ENCODE assay signal across 8 mouse cellular contexts in genomic region chr1:182461813-182462212, GRCm38 (mm10). TPM values are rescaled to one million over a fixed set of nuclear protein-coding genes. Genes with fewer than 3 reads are reported as not detected.
DNase-seq lines count a peak whose midpoint lies in the region; ATAC-seq and TF ChIP-seq lines count a peak whose summit lies in the region.

No protein-coding gene starts in this region.

- TF ChIP-seq POLR2A in heart, adult 2 months (IDR thresholded peaks at IDR 0.05; ENCODE audit: insufficient read depth, low read depth, low read length), result no peak

- WGBS in heart, adult 2 months, result 70% methylated on average over 10 of the region's 10 CpGs
- WGBS in kidney, postnatal 0 days, result 59% methylated on average over 10 of the region's 10 CpGs
- 55% methylated on average over 10 of the region's 10 CpGs for WGBS in neural tube, embryonic 15.5 days

- no peak overlapping the region for H3K4me3 ChIP-seq in heart, adult 2 months
- H3K4me3 ChIP-seq in kidney, postnatal 0 days (replicated peaks; ENCODE audit: low read depth, low read length), result no peak overlapping the region
- H3K4me3 ChIP-seq in neural tube, embryonic 15.5 days (replicated peaks), result no peak overlapping the region

- no peaks in the 10 kb centered on the region for H3K27me3 ChIP-seq in heart, adult 2 months (ENCODE audit: control insufficient read depth, insufficient read depth, low read length)
- no peaks in the 10 kb centered on the region for H3K27me3 ChIP-seq in kidney, postnatal 0 days (ENCODE audit: insufficient read depth, low read length)
- no peaks in the 10 kb centered on the region for H3K27me3 ChIP-seq in neural tube, embryonic 15.5 days (replicated peaks)

- peaks cover 2% of the 10 kb centered on the region for H3K4me1 ChIP-seq in heart, adult 2 months (ENCODE audit: control insufficient read depth, insufficient read depth, low read length)
- H3K4me1 ChIP-seq in kidney, postnatal 0 days (replicated peaks; ENCODE audit: insufficient read depth, low read length), result peaks cover 58% of the 10 kb centered on the region
- H3K4me1 ChIP-seq in neural tube, embryonic 15.5 days, result peaks cover 23% of the 10 kb centered on the region; the same call in 1 of the 2 replicates

- intact Hi-C loops in heart, postnatal 25 days (cut with DNase I), result no loop called here
- intact Hi-C loops in heart, adult 2 months (cut with DNase I), result no loop called here

- peak overlapping the region; percentile 15 for H3K27ac ChIP-seq in heart, adult 2 months
- peak overlapping the region; percentile 88 for H3K27ac ChIP-seq in kidney, postnatal 0 days
- H3K27ac ChIP-seq in neural tube, embryonic 15.5 days (replicated peaks), result peak overlapping the region; percentile 72

- DNase-seq in heart, adult 11 months, result peak; percentile 91
- no peak for DNase-seq in heart, postnatal 25 days (ENCODE audit: low spot score)
- DNase-seq in adipocyte (ENCODE audit: low spot score), result peak; percentile 45
- DNase-seq in heart, adult 2 months, result peak in 1 of 2 experiments; percentile 48
- DNase-seq in kidney, postnatal 0 days (ENCODE audit: low spot score), result no peak
- DNase-seq in embryo, embryonic 11 days, result no peak

- TF ChIP-seq CTCF in heart, adult 2 months (IDR thresholded peaks at IDR 0.05), result no peak
- TF ChIP-seq CTCF in kidney, postnatal 0 days (IDR thresholded peaks at IDR 0.05; ENCODE audit: low read depth), result no peak

- no peak for ATAC-seq in kidney, postnatal 0 days (replicated peaks; ENCODE audit: low FRiP score, low read depth)
- ATAC-seq in neural tube, embryonic 15.5 days (ENCODE audit: low FRiP score), result 0 out of 2 replicates have a peak, but pooled peaks have one; percentile 40
- ATAC-seq in erythroid progenitor cell, adult 5-6 weeks (replicated peaks; ENCODE audit: low FRiP score, poor library complexity, severe bottlenecking), result no peak

- H3K9ac ChIP-seq in heart, adult 2 months (ENCODE audit: low read depth, low read length), result no peak overlapping the region
- no peak overlapping the region for H3K9ac ChIP-seq in kidney, postnatal 0 days (ENCODE audit: low read depth, low read length)
- H3K9ac ChIP-seq in neural tube, embryonic 15.5 days (replicated peaks), result no peak overlapping the region

- no peaks in the 10 kb centered on the region for H3K9me3 ChIP-seq in kidney, postnatal 0 days (replicated peaks; ENCODE audit: low read length)
- no peaks in the 10 kb centered on the region for H3K9me3 ChIP-seq in neural tube, embryonic 15.5 days (replicated peaks)

- no peak overlapping the region for H3K4me2 ChIP-seq in kidney, postnatal 0 days (ENCODE audit: low read length)
- no peak overlapping the region for H3K4me2 ChIP-seq in neural tube, embryonic 15.5 days

- H3K36me3 ChIP-seq in heart, adult 2 months (ENCODE audit: control insufficient read depth, insufficient read depth, low read length), result no peaks in the 10 kb centered on the region
- peaks cover 15% of the 10 kb centered on the region for H3K36me3 ChIP-seq in kidney, postnatal 0 days (ENCODE audit: insufficient read depth, low read length)
- H3K36me3 ChIP-seq in neural tube, embryonic 15.5 days, result peaks cover 17% of the 10 kb centered on the region

- H3K79me2 ChIP-seq in heart, adult 2 months (replicated peaks; ENCODE audit: control insufficient read depth, insufficient read depth, low read length), result no peaks in the 10 kb centered on the region

- no peak for TF ChIP-seq EP300 in heart, adult 2 months (IDR thresholded peaks at IDR 0.05; ENCODE audit: insufficient read depth, low read depth, low read length)

RNA-seq across cellular contexts. Expression of gene Trp53bp2, which starts 52.8 kb away (rescaled TPM):
- total RNA-seq in heart, postnatal 25 days (2021), result 10 to 100 TPM; 10.4 to 11.0 TPM
- total RNA-seq in heart, adult 2 months (2021), result 10 to 100 TPM in 1 of 2 experiments, 1 to 10 TPM in 1; 8.4 to 11.4 TPM
- 9.3 and 11.7 TPM in 2 replicates for polyA plus RNA-seq in heart, adult 2 months (2012; rRNA removed)
- polyA plus RNA-seq in kidney, postnatal 0 days (2015; fragmentation: Nextera tagmentation; extraction: Ambion mirVana), result 26.1 and 26.7 TPM in 2 replicates
- 14.6 and 17.4 TPM in 2 replicates for polyA plus RNA-seq in neural tube, embryonic 15.5 days (2015; fragmentation: Nextera tagmentation; extraction: Ambion mirVana)
- total RNA-seq in erythroid progenitor cell, adult 5-6 weeks (2015; ENCODE audit: low replicate concordance), result 5.4 and 5.9 TPM in 2 replicates
- 3.3 and 10.8 TPM in 2 replicates for total RNA-seq in erythroid progenitor cell, adult 5-6 weeks (2017; ENCODE audit: low replicate concordance)

RNA-seq across cellular contexts. Expression of gene Capn2, which starts 55.6 kb away (rescaled TPM):
- total RNA-seq in heart, postnatal 25 days (2021), result 10 to 100 TPM; 63.3 to 73.1 TPM
- total RNA-seq in heart, adult 2 months (2021), result 10 to 100 TPM; 63.9 to 65.3 TPM
- polyA plus RNA-seq in heart, adult 2 months (2012; rRNA removed), result 28.0 and 46.2 TPM in 2 replicates
- polyA plus RNA-seq in kidney, postnatal 0 days (2015; fragmentation: Nextera tagmentation; extraction: Ambion mirVana), result 95.1 and 106 TPM in 2 replicates
- polyA plus RNA-seq in neural tube, embryonic 15.5 days (2015; fragmentation: Nextera tagmentation; extraction: Ambion mirVana), result 95.3 and 98.9 TPM in 2 replicates
- total RNA-seq in erythroid progenitor cell, adult 5-6 weeks (2015; ENCODE audit: low replicate concordance), result 15.5 and 17.2 TPM in 2 replicates
- 6.7 and 15.0 TPM in 2 replicates for total RNA-seq in erythroid progenitor cell, adult 5-6 weeks (2017; ENCODE audit: low replicate concordance)

Comparison
In these comparisons a context has a peak if more than half of its experiments do, and no peak if none do; other contexts are left out.
1. DNase-seq: peak in heart, adult 11 months (single experiment) and adipocyte (single experiment); none in heart, postnatal 25 days (single experiment), kidney, postnatal 0 days (single experiment) and embryo, embryonic 11 days (single experiment).
2. H3K27ac ChIP-seq: peak in every context shown above with its lines; median percentile 88 in kidney, postnatal 0 days; 72 in neural tube, embryonic 15.5 days; 15 in heart, adult 2 months.